Mouse (Mus musculus): ENCODE measurements around the gene Ccl24.

Gene Ccl24

DNA sequence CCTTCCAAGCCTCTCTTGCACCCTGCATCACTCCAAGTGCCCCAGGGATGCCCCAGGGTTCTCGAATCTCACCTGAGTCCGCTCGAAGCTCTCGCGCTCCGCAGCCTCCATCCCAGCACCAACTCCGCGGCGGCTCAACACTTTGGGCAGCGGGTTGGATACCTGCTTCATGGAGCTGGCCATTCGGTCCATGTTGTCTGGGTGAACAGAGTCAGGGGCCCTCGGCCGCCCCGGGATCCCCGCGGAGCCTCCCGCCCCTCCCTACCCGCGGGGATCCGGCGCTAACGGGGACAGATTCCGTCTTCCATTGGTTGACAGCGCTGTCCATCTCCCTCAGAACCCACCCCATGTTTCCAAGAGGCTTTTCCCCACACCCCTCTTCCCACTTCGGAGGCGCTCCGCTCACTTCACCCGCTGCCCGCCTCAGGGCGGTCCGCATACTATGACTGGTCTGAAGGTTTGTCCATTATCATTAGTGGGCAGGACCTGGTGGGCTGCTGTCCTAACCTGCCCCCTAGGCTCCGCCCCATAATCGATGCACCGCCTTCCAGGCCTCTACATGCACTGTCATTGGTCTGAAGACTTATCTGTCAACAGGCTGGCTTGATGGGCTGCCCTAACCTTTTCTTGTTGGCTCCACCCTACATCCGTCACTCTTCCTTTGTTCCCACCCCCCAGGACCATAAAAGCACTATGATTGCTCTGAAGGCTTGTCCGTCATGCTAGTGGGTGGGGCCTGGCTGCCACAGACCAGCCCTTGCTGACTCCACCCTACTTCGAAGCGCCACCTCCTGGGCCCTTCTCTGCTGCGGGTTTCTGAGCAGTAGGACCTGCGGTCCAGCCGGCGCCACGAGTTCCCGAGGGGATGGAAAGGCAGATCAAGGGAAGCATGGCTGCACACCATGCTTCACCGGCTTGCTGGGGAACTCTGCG lies 27.7 kb downstream of the Ccl24 start, which contains the start of gene Hip1:
Gene Hip1, minus strand, starts transcription at position 256 of the 933 bp plus-strand sequence.
- peak; percentile 100 for DNase-seq (ENCODE audit: inconsistent ontology term)

- DNase-seq (ENCODE audit: inconsistent ontology term): peak; percentile 86
Measured at GRCm38 (mm10) chr5:135544032-135544558, 28.8 kb downstream of the Ccl24 start.

- DNase-seq (ENCODE audit: inconsistent ontology term): no peak
Measured at GRCm38 (mm10) chr5:135537794-135538214, 35.0 kb downstream of the Ccl24 start.

DNA sequence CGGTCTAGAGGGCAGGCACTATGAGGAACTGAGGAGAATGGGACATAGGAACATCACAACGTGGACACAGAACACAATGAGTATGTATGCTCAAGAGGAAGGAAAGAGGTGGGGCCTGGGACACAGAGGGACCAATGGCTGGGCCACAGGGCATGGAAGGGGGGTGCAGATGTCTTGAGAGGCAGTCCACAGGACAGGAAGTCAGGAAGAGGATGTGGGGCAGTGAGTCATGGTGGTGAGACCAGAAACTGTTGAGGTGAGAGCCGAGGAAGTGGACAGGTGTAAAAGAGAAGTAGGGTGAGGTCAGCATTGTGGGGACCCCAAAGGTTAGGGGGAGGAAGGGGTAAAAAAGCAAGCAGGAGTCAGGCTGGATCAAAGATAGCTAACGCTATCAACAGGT lies 35.5 kb downstream of the Ccl24 start:
- no peak for DNase-seq (ENCODE audit: inconsistent ontology term)

GRCm38 (mm10) chr5:135535867-135536266 lies 37.0 kb downstream of the Ccl24 start:
- no peak for DNase-seq (ENCODE audit: inconsistent ontology term)

GRCm38 (mm10) chr5:135533431-135533830 lies 39.4 kb downstream of the Ccl24 start:
- no peak for DNase-seq (ENCODE audit: inconsistent ontology term)

GRCm38 (mm10) chr5:135531306-135531845 lies 41.5 kb downstream of the Ccl24 start:
- DNase-seq (ENCODE audit: inconsistent ontology term): no peak

DNA sequence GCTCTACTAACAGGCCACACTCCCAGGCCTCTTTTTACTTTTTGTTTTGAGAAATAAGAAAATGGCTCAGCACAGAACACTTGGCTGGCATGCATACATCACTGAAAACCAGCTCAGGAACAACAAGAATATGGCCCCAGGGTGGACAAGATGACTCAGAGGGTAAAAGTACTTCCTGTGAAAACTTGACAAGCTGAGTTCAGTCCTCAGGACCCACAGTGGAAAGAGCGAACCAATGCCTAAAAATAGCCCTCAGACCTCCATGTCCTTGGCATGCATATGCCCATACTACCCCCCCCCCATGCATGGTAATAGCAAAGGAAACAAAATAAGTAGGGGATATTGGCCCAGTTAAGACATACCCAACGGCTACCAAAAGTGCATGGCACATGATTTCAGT lies 42.9 kb downstream of the Ccl24 start:
- no peak for DNase-seq (ENCODE audit: inconsistent ontology term)

GRCm38 (mm10) chr5:135529310-135529709 lies 43.5 kb downstream of the Ccl24 start:
- no peak for DNase-seq (ENCODE audit: inconsistent ontology term)

- no peak for DNase-seq (ENCODE audit: inconsistent ontology term)
Measured at GRCm38 (mm10) chr5:135527986-135528385, 44.9 kb downstream of the Ccl24 start.

GRCm38 (mm10) chr5:135524660-135525560 lies 47.9 kb downstream of the Ccl24 start:
- no peak for DNase-seq (ENCODE audit: inconsistent ontology term)

- no peak for DNase-seq (ENCODE audit: inconsistent ontology term)
Measured at GRCm38 (mm10) chr5:135524087-135524486, 48.8 kb downstream of the Ccl24 start.

DNA sequence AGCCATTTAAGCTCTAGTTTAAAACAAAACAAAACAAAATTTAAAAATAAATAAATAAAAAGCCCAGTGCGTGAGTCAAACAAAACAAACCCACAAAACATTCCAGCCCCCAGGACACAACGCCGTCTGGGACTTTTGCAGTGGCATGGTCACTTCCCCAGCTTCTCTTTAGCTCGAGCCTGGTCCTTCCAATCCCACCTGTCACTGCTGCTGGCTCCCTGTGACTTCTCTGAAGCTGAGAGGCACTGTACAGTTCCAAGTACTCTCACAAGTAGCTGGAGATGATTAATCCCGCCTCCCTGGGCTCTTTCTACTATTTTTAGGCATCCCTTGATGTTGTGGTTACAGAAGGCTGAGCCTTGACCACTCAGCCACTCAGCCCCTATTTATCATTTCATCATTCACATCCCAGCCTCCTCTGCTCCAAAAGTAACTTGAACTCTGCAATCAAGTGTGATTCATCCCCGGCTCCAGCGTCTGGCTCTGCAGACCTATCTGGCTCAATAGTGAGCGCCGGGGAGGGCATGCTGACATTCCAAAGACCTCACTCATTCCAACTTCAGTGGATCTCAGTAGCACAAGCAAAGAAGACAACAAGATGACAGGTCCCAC lies 50.6 kb downstream of the Ccl24 start:
- peak; percentile 89 for DNase-seq (ENCODE audit: inconsistent ontology term)

Measured in Muller cell, postnatal 12 days (primary cell).